Mouse (Mus musculus): ENCODE data around the gene Sorcs3. TPM values are rescaled to one million over a fixed set of nuclear protein-coding genes. Genes with fewer than 3 reads are reported as not detected.

Sorcs3 gene
- polyA plus RNA-seq, 1 experiment, result 0.66 TPM

DNA sequence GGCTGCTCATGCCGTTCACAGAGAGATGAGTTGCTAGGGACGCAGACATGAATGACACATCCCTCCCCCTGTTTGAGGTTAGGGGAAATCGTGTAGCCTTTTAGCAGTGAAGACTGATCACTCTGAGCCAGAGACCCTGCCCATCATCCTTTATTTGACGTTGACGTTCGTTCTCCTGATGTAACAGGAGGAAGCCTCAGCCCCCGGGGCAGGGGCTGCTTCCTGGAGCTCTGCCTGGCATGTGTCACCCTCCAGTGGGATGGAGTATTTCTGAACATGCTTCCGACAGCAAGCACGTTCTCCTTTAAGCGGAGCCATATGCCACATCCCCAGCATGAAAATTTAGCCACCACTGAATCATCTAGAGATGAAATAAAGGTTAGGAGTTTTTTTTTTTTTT is 162.2 kb downstream of the Sorcs3 start:
- Histone ChIP-seq H3K4me3 (ENCODE audit: insufficient read depth, low read depth, low read length) (no peak overlapping the region), H3K36me3 (ENCODE audit: control insufficient read depth, insufficient read depth, low read length) (no peaks in the 10 kb centered on the region), H3K27ac (ENCODE audit: insufficient read depth, low read depth, low read length) (no peak overlapping the region), H3K4me1 (ENCODE audit: control insufficient read depth, insufficient read depth, low read length) (no peaks in the 10 kb centered on the region), H3K27me3 (replicated peaks; ENCODE audit: control insufficient read depth, insufficient read depth, low read length) (no peaks in the 10 kb centered on the region)
- 56% methylated on average over 10 of the region's 10 CpGs for WGBS
- DNase-seq, result no peak
- TF ChIP-seq POLR2A (IDR thresholded peaks at IDR 0.05; ENCODE audit: low read depth, low read length) (no peak), CTCF (conservative IDR thresholded peaks at IDR 0.05; ENCODE audit: insufficient read depth, insufficient read length, low read depth, low read length) (no peak)

GRCm38 (mm10) chr19:48371787-48372186 is 166.0 kb downstream of the Sorcs3 start:
- Histone ChIP-seq H3K27ac (ENCODE audit: insufficient read depth, low read depth, low read length) (no peak overlapping the region), H3K27me3 (replicated peaks; ENCODE audit: control insufficient read depth, insufficient read depth, low read length) (no peaks in the 10 kb centered on the region), H3K36me3 (ENCODE audit: control insufficient read depth, insufficient read depth, low read length) (no peaks in the 10 kb centered on the region), H3K4me3 (ENCODE audit: insufficient read depth, low read depth, low read length) (no peak overlapping the region), H3K4me1 (ENCODE audit: control insufficient read depth, insufficient read depth, low read length) (no peaks in the 10 kb centered on the region)
- WGBS, result 52% methylated on average over 9 of the region's 9 CpGs
- TF ChIP-seq POLR2A (IDR thresholded peaks at IDR 0.05; ENCODE audit: low read depth, low read length), result no peak
- TF ChIP-seq CTCF (conservative IDR thresholded peaks at IDR 0.05; ENCODE audit: insufficient read depth, insufficient read length, low read depth, low read length), result no peak
- no peak for DNase-seq

GRCm38 (mm10) chr19:48378006-48378540 is 172.2 kb downstream of the Sorcs3 start:
- no peak overlapping the region for H3K27ac ChIP-seq (ENCODE audit: insufficient read depth, low read depth, low read length)
- no peak for TF ChIP-seq CTCF (conservative IDR thresholded peaks at IDR 0.05; ENCODE audit: insufficient read depth, insufficient read length, low read depth, low read length)
- no peak for TF ChIP-seq POLR2A (IDR thresholded peaks at IDR 0.05; ENCODE audit: low read depth, low read length)
- H3K36me3 ChIP-seq (ENCODE audit: control insufficient read depth, insufficient read depth, low read length), result no peaks in the 10 kb centered on the region
- no peak overlapping the region for H3K4me3 ChIP-seq (ENCODE audit: insufficient read depth, low read depth, low read length)
- 39% methylated on average over 11 of the region's 11 CpGs for WGBS
- no peaks in the 10 kb centered on the region for H3K27me3 ChIP-seq (replicated peaks; ENCODE audit: control insufficient read depth, insufficient read depth, low read length)
- no peak for DNase-seq
- no peaks in the 10 kb centered on the region for H3K4me1 ChIP-seq (ENCODE audit: control insufficient read depth, insufficient read depth, low read length)

GRCm38 (mm10) chr19:48391551-48391950 is 185.7 kb downstream of the Sorcs3 start:
- 50% methylated on average over 1 of the region's 1 CpGs for WGBS
- DNase-seq, result peak; percentile 19
- no peaks in the 10 kb centered on the region for H3K4me1 ChIP-seq (ENCODE audit: control insufficient read depth, insufficient read depth, low read length)
- H3K27ac ChIP-seq (ENCODE audit: insufficient read depth, low read depth, low read length), result no peak overlapping the region
- TF ChIP-seq CTCF (conservative IDR thresholded peaks at IDR 0.05; ENCODE audit: insufficient read depth, insufficient read length, low read depth, low read length) (no peak), POLR2A (IDR thresholded peaks at IDR 0.05; ENCODE audit: low read depth, low read length) (no peak)
- no peaks in the 10 kb centered on the region for H3K36me3 ChIP-seq (ENCODE audit: control insufficient read depth, insufficient read depth, low read length)
- no peak overlapping the region for H3K4me3 ChIP-seq (ENCODE audit: insufficient read depth, low read depth, low read length)
- H3K27me3 ChIP-seq (replicated peaks; ENCODE audit: control insufficient read depth, insufficient read depth, low read length), result no peaks in the 10 kb centered on the region

GRCm38 (mm10) chr19:48404774-48405495 is 199.1 kb downstream of the Sorcs3 start:
- H3K27me3 ChIP-seq (replicated peaks; ENCODE audit: control insufficient read depth, insufficient read depth, low read length), result no peaks in the 10 kb centered on the region
- H3K27ac ChIP-seq (ENCODE audit: insufficient read depth, low read depth, low read length), result no peak overlapping the region
- H3K4me1 ChIP-seq (ENCODE audit: control insufficient read depth, insufficient read depth, low read length), result peaks cover 6% of the 10 kb centered on the region; the same call in 1 of the 2 replicates
- WGBS, result 66% methylated on average over 7 of the region's 7 CpGs
- no peak for TF ChIP-seq CTCF (conservative IDR thresholded peaks at IDR 0.05; ENCODE audit: insufficient read depth, insufficient read length, low read depth, low read length)
- TF ChIP-seq POLR2A (IDR thresholded peaks at IDR 0.05; ENCODE audit: low read depth, low read length), result no peak
- H3K36me3 ChIP-seq (ENCODE audit: control insufficient read depth, insufficient read depth, low read length), result no peaks in the 10 kb centered on the region
- no peak for DNase-seq
- H3K4me3 ChIP-seq (ENCODE audit: insufficient read depth, low read depth, low read length), result no peak overlapping the region

DNA sequence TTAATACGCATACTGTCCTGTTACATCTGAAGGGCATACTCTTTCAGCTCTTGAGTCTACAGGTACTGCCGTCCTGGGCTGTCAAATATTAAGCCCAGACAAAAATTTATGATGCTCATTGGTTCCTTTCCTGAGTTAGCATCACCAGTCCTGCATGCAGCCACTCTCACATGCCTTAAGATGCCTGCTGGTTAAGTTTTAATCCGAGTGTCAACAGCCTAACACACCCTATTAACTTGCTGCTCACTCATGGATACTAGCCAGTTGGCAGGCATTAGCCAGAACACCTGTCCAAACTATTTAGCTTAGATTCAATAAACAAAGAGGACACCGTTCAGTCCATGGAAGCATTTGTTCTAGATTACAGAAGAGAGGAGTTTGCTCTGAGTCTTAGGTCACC is 202.4 kb downstream of the Sorcs3 start:
- Histone ChIP-seq H3K4me3 (ENCODE audit: insufficient read depth, low read depth, low read length) (no peak overlapping the region), H3K4me1 (ENCODE audit: control insufficient read depth, insufficient read depth, low read length) (peaks cover 6% of the 10 kb centered on the region; the same call in 1 of the 2 replicates), H3K36me3 (ENCODE audit: control insufficient read depth, insufficient read depth, low read length) (no peaks in the 10 kb centered on the region), H3K27ac (ENCODE audit: insufficient read depth, low read depth, low read length) (no peak overlapping the region; the same call in 1 of the 2 replicates), H3K27me3 (replicated peaks; ENCODE audit: control insufficient read depth, insufficient read depth, low read length) (no peaks in the 10 kb centered on the region; the same call in 1 of the 2 replicates)
- 31% methylated on average over 4 of the region's 4 CpGs for WGBS
- no peak for TF ChIP-seq CTCF (conservative IDR thresholded peaks at IDR 0.05; ENCODE audit: insufficient read depth, insufficient read length, low read depth, low read length)
- TF ChIP-seq POLR2A (IDR thresholded peaks at IDR 0.05; ENCODE audit: low read depth, low read length), result no peak
- peak; percentile 92 for DNase-seq

DNA sequence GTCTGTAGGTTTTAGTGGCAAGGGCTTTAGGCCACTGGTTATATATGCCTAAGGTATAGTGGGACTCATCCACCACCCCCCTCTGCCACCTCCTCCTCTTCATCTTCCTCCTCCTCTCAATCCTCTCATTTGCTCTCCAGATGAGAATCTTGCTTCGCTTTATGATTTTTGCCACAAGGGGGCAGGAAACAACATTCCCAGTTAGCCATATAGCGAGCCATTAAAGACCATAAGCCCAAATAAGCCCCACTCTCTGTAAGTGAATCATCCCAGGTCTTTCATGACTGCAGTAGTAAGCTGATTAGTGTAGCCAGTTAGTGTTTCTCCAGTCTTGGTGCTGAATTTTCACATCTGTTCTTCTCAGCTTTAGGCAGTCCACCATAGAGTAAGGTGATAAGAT is 205.5 kb downstream of the Sorcs3 start:
- no peak for TF ChIP-seq POLR2A (IDR thresholded peaks at IDR 0.05; ENCODE audit: low read depth, low read length)
- TF ChIP-seq CTCF (conservative IDR thresholded peaks at IDR 0.05; ENCODE audit: insufficient read depth, insufficient read length, low read depth, low read length), result no peak
- peaks cover 6% of the 10 kb centered on the region; the same call in 1 of the 2 replicates for H3K4me1 ChIP-seq (ENCODE audit: control insufficient read depth, insufficient read depth, low read length)
- DNase-seq, result no peak
- no peak overlapping the region for H3K4me3 ChIP-seq (ENCODE audit: insufficient read depth, low read depth, low read length)
- no peaks in the 10 kb centered on the region for H3K36me3 ChIP-seq (ENCODE audit: control insufficient read depth, insufficient read depth, low read length)
- no peaks in the 10 kb centered on the region; the same call in 1 of the 2 replicates for H3K27me3 ChIP-seq (replicated peaks; ENCODE audit: control insufficient read depth, insufficient read depth, low read length)
- H3K27ac ChIP-seq (ENCODE audit: insufficient read depth, low read depth, low read length), result no peak overlapping the region
- WGBS, result 59% methylated on average over 2 of the region's 2 CpGs
